Comparison of ENCODE assay signal across 14 mouse cellular contexts in the genomic region with DNA sequence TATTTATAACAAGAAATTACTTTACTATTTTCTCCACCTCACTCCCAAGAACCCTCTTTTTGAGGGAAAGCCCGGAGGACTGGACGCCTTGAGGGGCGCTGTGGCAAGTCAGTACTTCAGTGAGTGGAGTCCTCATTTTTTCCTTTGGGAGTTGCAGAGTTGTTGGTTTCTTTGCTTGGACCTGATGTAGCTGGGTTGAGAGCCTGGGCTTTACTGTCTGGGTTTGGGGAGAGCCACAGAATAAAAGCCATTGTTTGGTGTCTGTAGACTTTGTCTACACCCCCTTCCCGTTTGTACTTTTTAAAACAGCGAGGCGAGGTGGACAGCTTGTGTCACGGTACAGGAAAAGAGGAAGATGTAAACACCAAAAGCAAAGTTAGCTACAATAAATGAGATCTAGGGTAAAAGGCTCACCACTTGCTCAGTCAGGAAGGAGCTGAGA. TPM values are rescaled to one million over a fixed set of nuclear protein-coding genes. Genes with fewer than 3 reads are reported as not detected.
DNase-seq lines count a peak whose midpoint lies in the region; ATAC-seq and TF ChIP-seq lines count a peak whose summit lies in the region.
"Had no signal": no experiment of that assay in that cellular context is flagged by ENCODE, and none has a peak within 500 bp of the region (broad histone marks: within the 10 kb centered on the region; RNA-seq: fewer than 3 reads in every experiment).

No protein-coding gene starts in this region.

- peaks cover 33% of the 10 kb centered on the region for H3K36me3 ChIP-seq in G1E (replicated peaks)
- H3K36me3 ChIP-seq in forebrain, embryonic 14.5 days (ENCODE audit: control insufficient read depth, insufficient read depth, low read length) = peaks cover 2% of the 10 kb centered on the region; the same call in 1 of the 2 replicates
- no peaks in the 10 kb centered on the region for H3K36me3 ChIP-seq in midbrain, embryonic 13.5 days
- H3K36me3 ChIP-seq in kidney, embryonic 14.5 days (ENCODE audit: control insufficient read depth, insufficient read depth, low read length) = no peaks in the 10 kb centered on the region
- H3K36me3 ChIP-seq: limb, embryonic 13.5 days had no signal

- no peak for DNase-seq in G1E (ENCODE audit: low spot score)
- DNase-seq in Muller cell, postnatal 12 days (ENCODE audit: inconsistent ontology term) = peak; percentile 46
- DNase-seq in forebrain, embryonic 14.5 days (ENCODE audit: low spot score) = no peak
- DNase-seq in adrenal gland, adult 8-10 months = no peak
- DNase-seq: adrenal gland, postnatal 14 days; gastrocnemius, postnatal 10 days; heart, postnatal 4 days; kidney, postnatal 4 days; lung, postnatal 10 days; thymus, postnatal 25 days had no signal

- H3K27me3 ChIP-seq in G1E (ENCODE audit: insufficient read depth, low read length) = peaks cover 2% of the 10 kb centered on the region; the same call in 1 of the 2 replicates
- peaks cover 17% of the 10 kb centered on the region for H3K27me3 ChIP-seq in forebrain, embryonic 14.5 days (replicated peaks; ENCODE audit: control insufficient read depth, insufficient read depth, low read length)
- H3K27me3 ChIP-seq in midbrain, embryonic 13.5 days = peaks cover 96% of the 10 kb centered on the region
- peaks cover 94% of the 10 kb centered on the region for H3K27me3 ChIP-seq in kidney, embryonic 14.5 days (ENCODE audit: control insufficient read depth, insufficient read depth, low read length)

- no peak for ATAC-seq in G1E (ENCODE audit: extremely low read depth, insufficient number of reproducible peaks, low FRiP score, poor library complexity, severe bottlenecking)
- ATAC-seq in forebrain, embryonic 14.5 days = no peak
- ATAC-seq in midbrain, embryonic 13.5 days = no peak
- ATAC-seq in kidney, embryonic 14.5 days (ENCODE audit: low FRiP score, low TSS enrichment) = no peak
- no peak for ATAC-seq in megakaryocyte progenitor cell, adult 5-6 weeks (replicated peaks; ENCODE audit: poor library complexity)

- peak overlapping the region; percentile 96 for H3K9ac ChIP-seq in forebrain, embryonic 14.5 days (ENCODE audit: low read length)
- H3K9ac ChIP-seq in midbrain, embryonic 13.5 days (replicated peaks) = peak overlapping the region; percentile 48; the same call in 1 of the 2 replicates
- H3K9ac ChIP-seq in kidney, embryonic 14.5 days (ENCODE audit: low read depth, low read length) = no peak overlapping the region
- H3K9ac ChIP-seq: limb, embryonic 13.5 days had no signal

- H3K4me3 ChIP-seq in G1E (ENCODE audit: low read depth, low read length) = peak overlapping the region; percentile 62; the same call in 1 of the 2 replicates
- H3K4me3 ChIP-seq in forebrain, embryonic 14.5 days (ENCODE audit: low read depth, low read length) = peak overlapping the region; percentile 67
- peak overlapping the region; percentile 25 for H3K4me3 ChIP-seq in midbrain, embryonic 13.5 days (replicated peaks)
- no peak overlapping the region for H3K4me3 ChIP-seq in kidney, embryonic 14.5 days (ENCODE audit: low read length)
- H3K4me3 ChIP-seq: limb, embryonic 13.5 days had no signal

- no peaks in the 10 kb centered on the region for H3K9me3 ChIP-seq in G1E (replicated peaks)
- H3K9me3 ChIP-seq in forebrain, embryonic 14.5 days (replicated peaks; ENCODE audit: control insufficient read depth, low read length) = no peaks in the 10 kb centered on the region
- H3K9me3 ChIP-seq in midbrain, embryonic 13.5 days = no peaks in the 10 kb centered on the region
- H3K9me3 ChIP-seq in kidney, embryonic 14.5 days (ENCODE audit: control insufficient read depth, low read length) = no peaks in the 10 kb centered on the region
- H3K9me3 ChIP-seq: limb, embryonic 13.5 days had no signal

- TF ChIP-seq CTCF in G1E (IDR thresholded peaks at IDR 0.05; ENCODE audit: low read depth, low read length) = no peak

- H3K4me2 ChIP-seq in forebrain, embryonic 14.5 days (ENCODE audit: low read length) = peak overlapping the region; percentile 66
- peak overlapping the region; percentile 44 for H3K4me2 ChIP-seq in midbrain, embryonic 13.5 days (replicated peaks)
- H3K4me2 ChIP-seq in kidney, embryonic 14.5 days (replicated peaks; ENCODE audit: low read depth, low read length) = no peak overlapping the region
- H3K4me2 ChIP-seq: limb, embryonic 13.5 days had no signal

- H3K27ac ChIP-seq in forebrain, embryonic 14.5 days (ENCODE audit: low read depth, low read length) = peak overlapping the region; percentile 93
- 0 out of 2 replicates have a peak overlapping the region, but pooled peaks have one; percentile 45 for H3K27ac ChIP-seq in midbrain, embryonic 13.5 days
- no peak overlapping the region for H3K27ac ChIP-seq in kidney, embryonic 14.5 days (ENCODE audit: low read depth, low read length)
- H3K27ac ChIP-seq: limb, embryonic 13.5 days had no signal

- 3% methylated on average over 7 of the region's 7 CpGs for WGBS in forebrain, embryonic 14.5 days
- under 1% methylated on average over 7 of the region's 7 CpGs for WGBS in midbrain, embryonic 13.5 days
- 1% methylated on average over 7 of the region's 7 CpGs for WGBS in kidney, embryonic 14.5 days

- peaks cover 68% of the 10 kb centered on the region for H3K4me1 ChIP-seq in G1E (ENCODE audit: insufficient read depth, low read depth, low read length)
- H3K4me1 ChIP-seq in forebrain, embryonic 14.5 days (ENCODE audit: control insufficient read depth, insufficient read depth, low read length) = peaks cover 29% of the 10 kb centered on the region
- peaks cover 40% of the 10 kb centered on the region for H3K4me1 ChIP-seq in midbrain, embryonic 13.5 days (replicated peaks)
- H3K4me1 ChIP-seq in kidney, embryonic 14.5 days (ENCODE audit: control insufficient read depth, insufficient read depth, low read length) = peaks cover 12% of the 10 kb centered on the region

RNA-seq across cellular contexts. Expression of a gene that starts 10.2 kb away (rescaled TPM):
- total RNA-seq in G1E (2014; fragmentation: Nextera tagmentation) = 98.2 and 117 TPM in 2 replicates
- total RNA-seq in G1E (2017) = 67.3 and 71.0 TPM in 2 replicates
- polyA plus RNA-seq in G1E (2012) = 36.4 and 37.9 TPM in 2 replicates
- polyA plus RNA-seq in forebrain, embryonic 14.5 days (2014; fragmentation: Nextera tagmentation; extraction: Ambion mirVana) = 44.5 and 51.8 TPM in 2 replicates
- 39.9 and 40.9 TPM in 2 replicates for polyA plus RNA-seq in midbrain, embryonic 13.5 days (2015; fragmentation: Nextera tagmentation; extraction: Ambion mirVana)
- total RNA-seq in adrenal gland, adult 8-10 months (2022) = not detected
- 0.12 and 0.46 TPM in 2 replicates for polyA plus RNA-seq in kidney, embryonic 14.5 days (2014; fragmentation: Nextera tagmentation; extraction: Ambion mirVana)
- not detected in 2 replicates for total RNA-seq in megakaryocyte progenitor cell, adult 5-6 weeks (2015)
- not detected in 2 replicates for total RNA-seq in megakaryocyte progenitor cell, adult 5-6 weeks (2017)
- total RNA-seq: adrenal gland, postnatal 14 days; gastrocnemius, postnatal 10 days had no signal

Comparison
In these comparisons a context has a peak if more than half of its experiments do, and no peak if none do; other contexts are left out.
1. RNA of a gene that starts 10.2 kb away (polyA plus RNA-seq): 44.5 to 51.8 TPM in forebrain, embryonic 14.5 days, 39.9 to 40.9 TPM in midbrain, embryonic 13.5 days and 36.4 to 37.9 TPM in G1E; 0.12 to 0.46 TPM in kidney, embryonic 14.5 days; every median in the first group is over 10 times any median in the second.